Mouse (Mus musculus) embryonic stem cell, embryonic (primary cell): ENCODE data around the gene Mroh2a.

Experiments
- CTCF ChIA-PET, 4 experiments: fragments of 300-600 bp in 2 of 4; fragments of 350-600 bp in 2 of 4; sonication (Branson Sonifier 250); formaldehyde crosslinking; loops; one replicate each; lab custom pipeline; 2022; ENCODE audit warnings: inconsistent platforms in 2 of 4; lab: Charles Lee
- POLR2A ChIA-PET, 4 experiments: fragments of 300-600 bp in 2 of 4; fragments of 350-600 bp in 2 of 4; sonication (Branson Sonifier 250); formaldehyde crosslinking; loops; one replicate each; lab custom pipeline; 2022; ENCODE audit warnings: antibody characterized with exemption in 4 of 4, inconsistent platforms in 1 of 4; lab: Charles Lee

Mroh2a gene

DNA sequence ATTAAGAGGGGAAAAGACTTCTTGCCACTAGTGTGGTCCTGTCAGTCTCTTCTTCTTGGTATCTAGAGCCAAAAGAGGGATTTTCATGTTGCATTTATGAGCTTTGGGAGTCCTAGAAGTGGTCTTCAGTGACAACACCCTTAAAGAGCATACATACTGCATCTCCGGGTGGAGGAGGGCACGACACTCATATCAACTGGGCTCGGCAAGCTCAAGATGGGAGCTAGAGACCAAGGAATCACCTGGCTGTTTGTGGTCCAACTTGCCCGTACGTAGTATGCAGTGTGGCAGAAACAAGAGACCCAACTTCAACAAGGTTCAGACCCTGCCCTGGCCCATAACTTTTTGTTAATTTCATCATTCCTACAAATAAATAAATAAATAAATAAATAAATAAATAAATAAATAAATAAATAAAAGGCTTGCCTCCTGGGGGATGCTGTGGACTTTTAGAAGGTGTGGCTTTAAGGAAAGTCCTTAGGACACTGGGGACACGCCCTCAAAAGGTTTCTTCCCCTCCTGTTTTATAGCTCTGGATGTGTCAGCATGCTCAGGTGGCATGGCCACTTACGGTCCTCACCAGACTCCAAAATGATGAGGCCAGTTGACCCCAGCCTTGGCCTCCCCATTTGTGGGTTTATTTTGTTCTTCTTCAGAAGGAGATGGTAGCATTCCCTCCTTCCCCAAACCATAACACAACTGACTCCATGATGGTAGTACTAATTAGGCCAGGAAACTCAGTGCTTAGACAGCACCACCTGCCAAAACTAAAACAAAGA, 70.9 kb downstream of the Mroh2a start:
- POLR2A ChIA-PET = interaction anchor here in 1 of 4 experiments (1.1 kb wide), 1 partner anchor 11 kb away, joined by 3 read pairs; no protein-coding TSS in a partner anchor
- CTCF ChIA-PET = interaction anchor here in 2 of 4 experiments (1.0 to 3.0 kb wide), 5 partner anchors 8 to 13 kb away, joined by 3 to 18 read pairs (median 7); no protein-coding TSS in a partner anchor

DNA sequence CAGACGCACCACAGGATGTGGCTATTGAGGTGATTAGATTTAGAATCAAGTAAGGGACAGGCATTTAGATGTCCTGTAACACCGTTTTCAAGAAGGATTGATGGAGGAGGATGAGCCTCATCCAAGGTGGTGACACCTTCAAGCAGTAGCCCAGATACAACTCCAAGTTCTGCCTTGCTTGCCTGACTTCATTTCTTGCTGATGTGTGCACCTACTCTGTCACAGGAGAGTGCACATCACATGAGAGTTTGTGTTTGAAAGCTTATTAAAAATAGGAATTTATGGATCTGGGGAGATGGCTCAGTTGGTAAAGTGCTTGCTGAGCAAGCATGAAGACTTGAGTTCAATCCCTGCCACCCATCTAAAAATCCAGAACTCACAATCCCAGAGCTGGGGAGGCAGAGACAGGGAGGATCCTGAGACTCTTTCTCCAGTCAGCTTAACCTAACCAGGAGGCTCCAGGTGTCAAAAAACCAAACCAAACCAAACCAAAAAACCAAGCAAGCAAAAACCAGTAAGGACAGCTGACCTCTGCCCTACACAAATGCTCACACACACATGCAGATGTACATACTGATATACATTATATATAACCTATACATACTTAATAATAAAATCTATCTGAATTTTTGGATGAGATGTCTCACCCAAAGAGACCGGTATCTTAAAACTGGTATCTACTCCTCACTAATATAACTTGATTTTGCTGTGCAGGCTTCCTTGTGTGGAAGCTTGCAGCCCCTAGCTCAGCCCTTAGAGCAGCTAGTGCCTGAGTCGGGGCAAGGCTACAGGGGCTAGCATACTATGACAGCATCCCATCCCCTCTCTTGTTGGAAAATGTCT, 72.1 kb downstream of the Mroh2a start:
- POLR2A ChIA-PET = interaction anchor here in 1 of 4 experiments (1.0 to 1.4 kb wide), 2 partner anchors 9 to 22 kb away, joined by 3 read pairs; partner anchors contain the start of genes Hjurp and Trpm8
- CTCF ChIA-PET = interaction anchor here in 3 of 4 experiments (1.0 to 3.0 kb wide), 7 partner anchors 9 to 14 kb away, joined by 3 to 18 read pairs (median 6); no protein-coding TSS in a partner anchor

DNA sequence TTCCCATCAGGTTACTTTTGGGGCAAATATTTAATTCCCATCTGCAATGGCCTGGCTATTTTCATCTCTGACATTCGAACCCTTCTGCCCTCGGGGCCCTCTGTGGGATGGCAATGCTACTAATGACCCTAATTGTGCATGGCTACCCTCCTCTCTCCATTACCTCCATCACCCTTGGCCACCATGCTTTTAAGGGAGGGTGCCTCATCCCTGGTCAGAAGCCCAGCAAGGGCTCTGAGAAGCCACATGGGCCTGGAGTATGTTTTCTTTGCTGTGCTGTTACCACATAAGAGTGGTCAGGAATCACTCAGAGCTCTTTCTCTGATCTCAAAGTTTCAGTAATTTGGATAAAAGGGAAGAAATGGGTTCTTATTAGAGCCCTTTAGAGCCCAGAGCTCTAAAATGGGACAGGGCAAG, 72.8 kb downstream of the Mroh2a start:
- ChIA-PET POLR2A (interaction anchor here in 1 of 4 experiments (1.0 to 1.4 kb wide), 2 partner anchors 10 to 22 kb away, joined by 3 read pairs; partner anchors contain the start of genes Hjurp and Trpm8), CTCF (interaction anchor here in 3 of 4 experiments (1.0 to 2.3 kb wide), 6 partner anchors 9 to 15 kb away, joined by 3 to 9 read pairs (median 6); no protein-coding TSS in a partner anchor)

DNA sequence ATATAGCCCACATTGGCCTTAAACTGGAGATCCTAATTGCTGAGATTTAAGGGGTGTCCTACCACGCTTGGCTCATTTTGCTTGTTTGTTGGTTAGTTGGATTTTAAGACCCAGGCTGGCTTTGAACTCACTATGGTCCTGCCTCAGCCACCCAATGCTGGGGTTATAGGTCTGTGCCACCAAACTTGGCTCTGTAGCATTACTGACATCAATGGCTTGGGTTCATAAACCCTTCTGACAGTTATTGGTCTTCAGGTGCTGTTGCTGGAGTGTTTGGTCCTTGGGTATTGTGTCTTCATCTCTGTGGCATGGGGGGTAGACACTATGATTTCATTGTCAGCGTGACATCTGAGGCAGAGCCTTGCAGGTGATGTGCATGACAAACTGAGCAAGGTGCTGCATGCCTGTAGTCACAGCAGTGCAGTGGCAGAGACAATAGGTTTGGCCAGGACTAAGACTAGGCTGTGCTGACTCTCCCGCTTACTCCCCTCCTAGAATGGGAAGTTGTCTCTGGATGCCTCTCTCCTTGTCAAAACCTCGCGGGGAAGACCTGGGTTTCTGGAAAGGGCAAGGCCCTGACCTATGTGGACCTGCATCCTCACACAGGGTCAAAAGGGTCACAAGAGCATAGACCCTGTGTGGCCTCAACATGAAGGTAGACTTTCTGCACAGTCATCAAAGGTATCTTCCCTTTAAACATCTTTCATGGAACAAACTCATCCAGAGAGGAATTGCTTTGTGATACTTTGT, 73.7 kb downstream of the Mroh2a start:
- CTCF ChIA-PET = interaction anchor here in 3 of 4 experiments (0.5 to 4.4 kb wide), 16 partner anchors 8 to 195 kb away, joined by 3 to 73 read pairs (median 9); no protein-coding TSS in a partner anchor

DNA sequence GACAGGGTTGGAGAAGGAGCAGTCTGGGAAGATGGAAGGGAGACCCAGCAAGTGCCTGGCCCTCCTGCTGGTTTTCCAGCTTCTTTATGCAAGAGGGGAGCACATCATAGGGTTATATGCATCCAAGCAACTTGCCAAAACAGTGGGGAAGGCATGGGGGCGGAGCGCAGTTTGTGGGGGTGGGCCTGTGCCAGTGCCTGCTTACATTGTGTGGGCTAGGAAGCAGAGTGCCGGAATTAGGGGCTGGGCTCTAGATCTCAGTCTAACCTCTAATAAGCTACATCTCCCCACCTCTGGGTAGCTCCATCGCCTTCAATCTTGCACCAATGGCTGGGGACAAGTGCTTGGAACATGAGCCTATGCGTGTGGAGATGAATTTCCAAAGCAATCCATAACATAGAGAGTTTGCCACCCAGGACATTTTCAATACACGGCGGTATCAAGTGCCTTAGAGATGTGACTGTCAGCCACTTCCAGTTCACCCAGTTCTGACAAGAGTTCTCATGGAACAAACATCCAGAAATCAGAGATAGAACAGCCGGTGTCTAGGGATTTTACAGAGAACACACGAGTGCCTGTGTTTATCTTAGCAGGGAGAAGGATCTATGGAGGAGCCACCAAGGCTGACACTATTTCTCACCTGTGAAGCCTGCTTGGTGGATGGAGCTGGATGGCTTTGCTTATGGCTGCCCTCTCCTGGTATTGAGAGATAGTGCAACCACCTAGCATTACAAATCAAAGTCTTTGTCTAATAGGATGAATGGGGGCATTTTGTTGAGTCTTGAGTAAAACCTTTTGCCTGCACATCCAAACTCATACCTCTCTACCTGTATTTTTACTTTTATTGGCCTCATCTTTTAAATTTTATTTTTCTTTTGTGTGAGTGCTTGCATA, 74.6 kb downstream of the Mroh2a start:
- POLR2A ChIA-PET = interaction anchor here in 1 of 4 experiments (0.9 to 3.8 kb wide), 7 partner anchors 13 to 111 kb away, joined by 3 to 15 read pairs (median 3); partner anchors contain the start of genes Hjurp and Trpm8
- CTCF ChIA-PET = interaction anchor here (0.5 to 4.4 kb wide), 25 partner anchors 9 to 419 kb away, joined by 3 to 73 read pairs (median 4); no protein-coding TSS in a partner anchor

More for the DNA sequence above, 73.7 kb downstream of the Mroh2a start:
- POLR2A ChIA-PET = interaction anchor here in 1 of 4 experiments (0.9 to 3.8 kb wide), 5 partner anchors 12 to 35 kb away, joined by 3 to 15 read pairs (median 3); partner anchors contain the start of genes Hjurp and Trpm8

DNA sequence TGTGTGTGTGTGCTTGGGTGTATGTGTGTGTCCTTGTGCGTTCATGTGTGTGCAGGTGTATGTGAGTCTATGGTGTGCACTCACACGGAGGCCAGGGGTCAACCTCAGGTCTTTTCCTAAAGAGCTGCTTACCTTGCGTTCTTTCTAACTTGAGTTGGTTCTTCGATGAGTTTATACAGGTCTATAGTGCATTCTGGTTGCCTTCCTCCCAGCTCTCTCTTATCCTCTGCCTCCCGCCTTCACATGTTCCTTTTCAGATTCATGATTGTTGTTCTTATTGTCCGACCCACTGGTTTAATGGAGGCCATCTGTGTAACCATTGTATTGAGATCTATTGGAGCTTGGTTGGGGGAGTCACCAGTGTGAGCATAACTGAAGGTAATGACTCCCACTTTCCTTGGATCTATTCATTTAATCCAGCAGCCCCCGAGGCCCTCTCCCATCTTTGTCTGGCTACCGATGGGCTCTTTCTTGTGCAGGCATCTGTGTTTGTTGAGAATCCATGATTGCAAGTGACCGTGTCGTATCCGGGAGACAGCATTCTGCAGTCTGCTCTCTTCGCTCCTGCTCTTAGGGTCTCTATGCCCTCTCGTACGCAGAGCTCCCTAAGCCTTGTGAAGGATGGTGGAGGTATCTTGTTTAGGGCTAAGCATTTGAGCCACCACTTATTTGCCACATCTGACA, 75.4 kb downstream of the Mroh2a start:
- CTCF ChIA-PET = interaction anchor here (0.6 to 4.4 kb wide), 22 partner anchors 8 to 418 kb away, joined by 3 to 73 read pairs (median 4); no protein-coding TSS in a partner anchor
- POLR2A ChIA-PET = interaction anchor here in 1 of 4 experiments (1.1 to 3.8 kb wide), 6 partner anchors 13 to 112 kb away, joined by 3 to 15 read pairs (median 4); partner anchors contain the start of genes Hjurp and Trpm8

DNA sequence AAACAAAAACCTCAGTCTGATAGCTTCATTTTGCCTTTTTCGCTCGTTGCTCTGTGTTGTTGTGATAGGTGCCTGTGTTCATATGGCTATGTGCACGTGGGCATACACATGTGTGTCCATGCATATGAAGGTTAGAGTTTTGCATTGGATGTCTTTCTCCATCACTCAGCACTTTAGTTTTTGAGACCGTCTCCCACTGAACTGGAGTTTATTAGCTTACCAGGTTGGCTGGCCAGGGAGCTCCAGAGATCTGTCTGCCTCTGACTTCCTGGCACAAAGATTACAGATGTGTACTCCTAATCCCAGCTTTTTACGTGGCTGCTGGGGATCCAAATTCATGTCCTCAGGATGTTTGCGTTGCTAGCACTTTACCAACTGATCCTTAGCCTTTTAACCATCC, 77.0 kb downstream of the Mroh2a start:
- POLR2A ChIA-PET = interaction anchor here in 1 of 4 experiments (1.2 to 3.8 kb wide), 2 partner anchors 15 to 34 kb away, joined by 3 to 15 read pairs; no protein-coding TSS in a partner anchor
- CTCF ChIA-PET = interaction anchor here (0.7 to 4.4 kb wide), 6 partner anchors 14 to 19 kb away, joined by 3 to 73 read pairs (median 6); no protein-coding TSS in a partner anchor

DNA sequence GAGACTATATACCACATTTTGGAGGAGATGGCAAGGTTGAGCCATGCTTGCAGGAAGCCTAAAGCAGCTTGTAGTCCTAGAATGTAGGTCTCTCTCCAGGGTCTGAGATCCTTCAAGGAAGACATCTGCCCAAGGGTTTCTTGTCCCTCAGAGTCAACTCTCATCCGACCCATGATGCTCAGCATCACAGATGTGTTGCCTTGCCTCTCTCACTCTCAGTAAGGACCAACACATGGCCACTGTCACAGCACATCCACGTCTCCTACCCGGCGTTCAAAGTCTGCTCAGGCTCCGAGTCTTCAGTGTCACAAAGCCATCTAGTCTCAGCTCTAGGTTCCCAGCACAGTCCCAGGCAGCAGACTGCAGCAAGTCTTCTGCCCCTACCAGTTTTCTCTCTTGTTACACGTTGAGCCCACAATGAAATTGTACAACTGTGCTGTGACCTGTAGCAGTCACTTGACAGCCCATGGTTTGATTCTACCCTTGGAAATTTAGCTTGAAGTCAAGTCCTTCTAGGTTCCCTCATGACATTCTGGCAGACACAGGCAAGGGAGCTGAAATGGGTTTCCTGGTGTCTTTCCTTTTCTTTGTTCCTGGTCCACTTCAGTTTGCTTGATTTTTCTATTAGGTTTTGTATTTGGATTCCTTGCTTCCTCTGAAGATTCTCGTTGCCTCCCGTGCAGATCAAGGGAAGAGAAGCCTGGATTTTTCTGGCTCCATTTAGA, 77.6 kb downstream of the Mroh2a start:
- POLR2A ChIA-PET = interaction anchor here in 1 of 4 experiments (0.8 to 3.8 kb wide), 2 partner anchors 16 to 21 kb away, joined by 3 to 15 read pairs; no protein-coding TSS in a partner anchor
- CTCF ChIA-PET = interaction anchor here (0.6 to 4.4 kb wide), 6 partner anchors 14 to 448 kb away, joined by 3 to 73 read pairs (median 7); no protein-coding TSS in a partner anchor

DNA sequence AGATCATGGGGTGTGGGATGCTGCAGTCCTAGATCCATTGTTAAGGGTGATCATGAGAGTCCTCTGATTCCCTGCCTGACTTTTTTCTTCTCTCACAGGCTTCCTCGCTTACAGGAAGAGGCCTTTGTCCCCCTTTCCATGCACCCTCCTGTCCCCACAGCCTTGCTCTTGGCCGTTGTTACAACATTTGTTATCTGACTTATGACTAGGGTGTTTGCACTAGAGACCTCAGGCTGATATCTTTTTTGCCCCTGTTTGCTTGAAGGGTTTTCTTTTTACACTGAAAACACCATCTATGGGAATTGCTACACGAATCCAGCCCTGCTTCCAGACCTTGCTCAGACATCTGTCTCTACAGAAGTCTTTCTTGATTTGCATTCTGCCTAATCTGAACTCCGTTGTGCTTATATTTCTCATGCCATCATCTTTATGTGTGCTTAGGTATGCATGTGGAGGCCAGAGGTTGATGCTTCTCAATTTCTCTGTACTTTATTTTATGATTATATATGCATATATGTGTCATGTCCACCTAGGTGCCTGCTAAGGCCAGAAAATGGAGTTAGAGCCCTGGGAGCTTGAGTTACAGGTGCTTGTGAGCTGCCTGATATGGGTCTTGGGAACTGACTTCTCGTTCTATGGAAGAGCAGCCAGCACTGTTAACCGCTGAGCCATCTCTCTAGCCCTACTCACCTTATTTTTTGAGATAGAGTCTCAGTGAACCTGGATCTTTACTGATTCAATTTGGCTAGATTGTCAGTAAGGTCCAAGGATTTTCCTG, 78.4 kb downstream of the Mroh2a start:
- ChIA-PET CTCF (interaction anchor here in 3 of 4 experiments (0.6 to 4.4 kb wide), 9 partner anchors 15 to 1304 kb away, joined by 3 to 73 read pairs (median 4); no protein-coding TSS in a partner anchor), POLR2A (interaction anchor here in 1 of 4 experiments (0.8 to 1.3 kb wide), 4 partner anchors 13 to 765 kb away, joined by 3 read pairs; partner anchors contain the start of gene Sh3bp4)

DNA sequence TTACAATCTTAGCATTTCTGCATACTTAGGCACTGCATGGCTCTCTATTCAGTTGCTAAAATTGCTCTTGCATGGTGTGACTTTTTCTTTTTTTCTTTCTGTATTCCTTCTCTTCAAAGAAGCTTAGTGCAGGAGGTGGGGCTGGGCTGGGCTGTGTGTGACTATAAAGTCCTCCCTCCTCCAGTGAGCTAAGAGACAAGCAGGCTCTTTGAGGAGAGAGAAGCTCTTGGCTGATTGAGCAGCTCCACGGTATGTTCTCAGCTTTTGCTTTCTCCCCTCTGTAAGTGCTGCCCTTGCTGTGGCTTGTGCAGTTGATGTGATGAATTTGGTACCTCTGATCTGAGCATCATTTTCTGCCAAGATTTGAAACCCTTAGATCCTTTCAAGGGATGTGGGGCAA, 79.8 kb downstream of the Mroh2a start:
- CTCF ChIA-PET = interaction anchor here in 2 of 4 experiments (0.9 to 2.4 kb wide), 4 partner anchors 17 to 22 kb away, joined by 3 to 13 read pairs (median 4); no protein-coding TSS in a partner anchor

DNA sequence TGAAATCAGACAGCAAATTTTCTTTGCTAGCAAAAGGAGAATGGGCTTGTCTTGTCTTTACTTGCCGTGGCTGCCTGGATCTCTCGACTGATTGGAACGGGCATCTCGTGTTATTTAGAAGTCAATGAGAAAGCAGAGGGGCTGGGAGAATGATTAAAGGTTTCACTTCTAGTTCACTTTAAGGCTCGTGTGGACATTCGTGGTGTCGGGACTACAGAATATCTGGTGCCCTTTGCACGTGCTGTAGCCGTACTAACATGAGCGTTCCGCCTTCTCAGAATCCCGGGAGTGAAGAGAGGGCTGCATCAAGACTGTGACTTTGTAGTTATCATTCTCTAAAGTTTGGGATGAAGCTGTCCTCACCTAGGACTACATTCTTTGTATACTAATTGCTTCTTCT, 80.4 kb downstream of the Mroh2a start:
- CTCF ChIA-PET = interaction anchor here in 1 of 4 experiments (2.4 kb wide), 1 partner anchor 17 kb away, joined by 13 read pairs; no protein-coding TSS in a partner anchor

More for the DNA sequence above, 79.8 kb downstream of the Mroh2a start:
- POLR2A ChIA-PET = interaction anchor here in 2 of 4 experiments (0.6 to 1.5 kb wide), 5 partner anchors 10 to 763 kb away, joined by 3 read pairs; partner anchors contain the start of genes Hjurp (in 1 of the 2), Sh3bp4 (in 1 of the 2) and Trpm8 (in 1 of the 2)

DNA sequence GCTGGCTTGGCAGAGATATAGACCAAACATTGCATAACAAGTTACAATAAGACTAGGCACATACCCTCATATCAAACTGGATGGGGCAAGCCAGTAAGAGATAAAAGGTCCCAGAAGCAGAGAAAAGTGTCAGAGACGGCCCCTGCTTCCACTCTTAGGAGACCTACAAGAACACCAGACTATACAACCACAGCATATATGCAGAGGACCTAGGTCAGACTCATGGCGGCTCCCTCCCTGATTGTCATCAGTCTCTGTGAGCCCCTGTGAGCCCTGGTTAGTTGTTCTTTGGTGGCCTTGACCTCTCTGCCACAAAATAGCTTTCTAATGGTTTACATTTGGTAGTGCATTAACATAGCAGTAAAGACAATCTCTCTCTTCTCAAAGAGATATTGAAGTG, 82.2 kb downstream of the Mroh2a start:
- ChIA-PET POLR2A (interaction anchor here in 1 of 4 experiments (0.8 to 2.2 kb wide), 3 partner anchors 11 to 51 kb away, joined by 3 to 8 read pairs (median 5); no protein-coding TSS in a partner anchor), CTCF (interaction anchor here in 3 of 4 experiments (0.6 to 2.6 kb wide), 4 partner anchors 19 to 430 kb away, joined by 3 to 11 read pairs (median 6); no protein-coding TSS in a partner anchor)

More for the DNA sequence above, 80.4 kb downstream of the Mroh2a start:
- POLR2A ChIA-PET = interaction anchor here in 1 of 4 experiments (1.5 kb wide), 1 partner anchor 30 kb away, joined by 3 read pairs; the partner anchor contains the start of genes Hjurp and Trpm8

DNA sequence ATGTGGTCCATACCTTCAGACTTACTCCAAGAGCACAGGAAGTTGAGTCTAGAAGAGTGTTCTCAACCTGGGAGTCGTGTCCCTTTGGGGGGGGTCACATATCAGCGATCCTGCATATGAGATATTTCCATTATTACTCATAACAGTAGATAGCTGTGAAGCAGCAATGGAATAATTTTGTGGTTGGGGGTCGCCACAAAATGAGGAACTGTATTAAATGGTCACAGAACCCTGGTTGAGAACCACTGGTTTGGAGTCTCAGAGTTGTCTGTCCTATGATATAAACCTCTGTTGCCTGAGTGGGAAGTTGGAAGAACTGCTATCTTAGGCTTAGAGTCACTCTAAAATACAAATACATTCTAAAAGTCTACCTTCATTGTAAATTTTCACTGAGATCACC, 83.1 kb downstream of the Mroh2a start:
- POLR2A ChIA-PET = interaction anchor here in 1 of 4 experiments (2.2 kb wide), 1 partner anchor 20 kb away, joined by 8 read pairs; no protein-coding TSS in a partner anchor
- CTCF ChIA-PET = interaction anchor here in 1 of 4 experiments (0.8 to 2.6 kb wide), 3 partner anchors 9 to 23 kb away, joined by 3 to 11 read pairs (median 3); no protein-coding TSS in a partner anchor
